In the genomic region with DNA sequence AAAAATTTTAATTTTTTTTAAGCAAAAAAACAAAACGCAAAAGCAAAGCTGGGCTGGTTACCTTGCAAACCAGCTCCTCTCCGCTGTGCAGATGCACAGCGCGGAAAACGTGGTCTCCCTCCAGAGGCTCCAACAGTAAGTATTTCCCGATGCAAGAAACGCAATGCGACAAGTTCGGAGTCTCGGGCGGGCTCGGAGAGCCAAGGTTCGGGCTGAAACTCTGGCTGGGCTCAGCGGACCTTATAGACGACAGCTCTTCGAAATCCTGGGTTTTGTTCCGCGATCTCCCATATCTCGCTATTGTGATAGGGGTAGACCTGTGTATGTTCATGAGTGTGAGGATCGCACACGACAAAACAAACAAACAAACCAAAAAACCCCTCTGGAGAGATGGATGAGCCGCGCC, we compare ENCODE assay signal across 9 mouse cellular contexts. TPM values are rescaled to one million over a fixed set of nuclear protein-coding genes. Genes with fewer than 3 reads are reported as not detected.
DNase-seq lines count a peak whose midpoint lies in the region; ATAC-seq and TF ChIP-seq lines count a peak whose summit lies in the region.
"Had no signal": no experiment of that assay in that cellular context is flagged by ENCODE, and none has a peak within 500 bp of the region (broad histone marks: within the 10 kb centered on the region; RNA-seq: fewer than 3 reads in every experiment).

No protein-coding gene starts in this region.

- peak; percentile 55 to 71 for DNase-seq in heart, adult 2 months
- DNase-seq in heart, adult 8-10 months (ENCODE audit: low spot score), result no peak
- peak; percentile 64 for DNase-seq in MN1 (ENCODE audit: low spot score)
- DNase-seq in forebrain, embryonic 10.5 days (ENCODE audit: extremely low spot score, low spot score), result peak; percentile 62
- DNase-seq in limb, embryonic 11.5 days (ENCODE audit: low spot score), result peak; percentile 78
- DNase-seq in thymus, postnatal 36 days, result peak; percentile 60 to 63

- H3K4me3 ChIP-seq in heart, adult 2 months, result peak overlapping the region; percentile 84
- peak overlapping the region; percentile 80 for H3K4me3 ChIP-seq in forebrain, embryonic 10.5 days
- H3K4me3 ChIP-seq in hindbrain, embryonic 12.5 days, result peak overlapping the region; percentile 56
- H3K4me3 ChIP-seq in limb, embryonic 11.5 days (ENCODE audit: low read depth, low read length), result peak overlapping the region; percentile 72
- peak overlapping the region; percentile 96 for H3K4me3 ChIP-seq in midbrain, embryonic 13.5 days (replicated peaks)

- peak overlapping the region; percentile 68 for H3K4me2 ChIP-seq in hindbrain, embryonic 12.5 days (replicated peaks)
- H3K4me2 ChIP-seq in limb, embryonic 11.5 days (ENCODE audit: low read depth, severe bottlenecking), result peak overlapping the region; percentile 87
- H3K4me2 ChIP-seq in midbrain, embryonic 13.5 days (replicated peaks), result peak overlapping the region; percentile 65

- intact Hi-C loops in heart, adult 2 months (cut with DNase I), result loop anchor here (1.0 to 2.0 kb wide), 4 partner anchors 14 to 718 kb away; no protein-coding TSS in a partner anchor

- no peak for ATAC-seq in hindbrain, embryonic 12.5 days (ENCODE audit: low FRiP score)
- no peak for ATAC-seq in limb, embryonic 11.5 days (ENCODE audit: insufficient number of reproducible peaks, low FRiP score, low TSS enrichment, low read depth)
- ATAC-seq in midbrain, embryonic 13.5 days, result no peak

- WGBS in heart, adult 2 months, result under 1% methylated on average over 23 of the region's 23 CpGs
- under 1% methylated on average over 23 of the region's 23 CpGs for WGBS in forebrain, embryonic 10.5 days
- WGBS in hindbrain, embryonic 12.5 days, result under 1% methylated on average over 23 of the region's 23 CpGs
- under 1% methylated on average over 23 of the region's 23 CpGs for WGBS in limb, embryonic 11.5 days
- under 1% methylated on average over 23 of the region's 23 CpGs for WGBS in midbrain, embryonic 13.5 days

- H3K9me3 ChIP-seq in forebrain, embryonic 10.5 days, result no peaks in the 10 kb centered on the region
- H3K9me3 ChIP-seq in hindbrain, embryonic 12.5 days (replicated peaks), result no peaks in the 10 kb centered on the region
- H3K9me3 ChIP-seq in limb, embryonic 11.5 days (ENCODE audit: control insufficient read depth, low read length), result no peaks in the 10 kb centered on the region
- no peaks in the 10 kb centered on the region for H3K9me3 ChIP-seq in midbrain, embryonic 13.5 days

- TF ChIP-seq EP300 in heart, adult 2 months (IDR thresholded peaks at IDR 0.05; ENCODE audit: insufficient read depth, low read depth, low read length), result peak; percentile 36; the same call in 1 of the 2 replicates

- peaks cover 3% of the 10 kb centered on the region; the same call in 1 of the 2 replicates for H3K79me2 ChIP-seq in heart, adult 2 months (replicated peaks; ENCODE audit: control insufficient read depth, insufficient read depth, low read length)

- H3K27ac ChIP-seq in heart, adult 2 months, result peak overlapping the region; percentile 96
- peak overlapping the region; percentile 94 for H3K27ac ChIP-seq in forebrain, embryonic 10.5 days
- peak overlapping the region; percentile 97 for H3K27ac ChIP-seq in hindbrain, embryonic 12.5 days
- H3K27ac ChIP-seq in limb, embryonic 11.5 days (replicated peaks; ENCODE audit: low read depth, low read length), result peak overlapping the region; percentile 65
- H3K27ac ChIP-seq in midbrain, embryonic 13.5 days, result peak overlapping the region; percentile 95
- H3K27ac ChIP-seq: macrophage had no signal

- peak overlapping the region; percentile 96 for H3K9ac ChIP-seq in heart, adult 2 months (ENCODE audit: low read depth, low read length)
- peak overlapping the region; percentile 94 for H3K9ac ChIP-seq in hindbrain, embryonic 12.5 days
- peak overlapping the region; percentile 94 for H3K9ac ChIP-seq in limb, embryonic 11.5 days (ENCODE audit: low read length)
- H3K9ac ChIP-seq in midbrain, embryonic 13.5 days (replicated peaks), result peak overlapping the region; percentile 98

- TF ChIP-seq CTCF in heart, adult 2 months (IDR thresholded peaks at IDR 0.05), result peak; percentile 15; the same call in 1 of the 2 replicates

- H3K4me1 ChIP-seq in heart, adult 2 months (ENCODE audit: control insufficient read depth, insufficient read depth, low read length), result peaks cover 10% of the 10 kb centered on the region
- H3K4me1 ChIP-seq in forebrain, embryonic 10.5 days, result peaks cover 47% of the 10 kb centered on the region
- H3K4me1 ChIP-seq in hindbrain, embryonic 12.5 days, result peaks cover 33% of the 10 kb centered on the region
- H3K4me1 ChIP-seq in limb, embryonic 11.5 days (ENCODE audit: control insufficient read depth, insufficient read depth, low read length), result peaks cover 21% of the 10 kb centered on the region
- H3K4me1 ChIP-seq in midbrain, embryonic 13.5 days (replicated peaks), result peaks cover 34% of the 10 kb centered on the region

- H3K36me3 ChIP-seq in heart, adult 2 months (ENCODE audit: control insufficient read depth, insufficient read depth, low read length), result peaks cover 11% of the 10 kb centered on the region
- H3K36me3 ChIP-seq in forebrain, embryonic 10.5 days (replicated peaks), result peaks cover under 1% of the 10 kb centered on the region; the same call in 1 of the 2 replicates
- no peaks in the 10 kb centered on the region for H3K36me3 ChIP-seq in hindbrain, embryonic 12.5 days
- H3K36me3 ChIP-seq in limb, embryonic 11.5 days (ENCODE audit: control insufficient read depth, insufficient read depth, low read length), result no peaks in the 10 kb centered on the region
- no peaks in the 10 kb centered on the region for H3K36me3 ChIP-seq in midbrain, embryonic 13.5 days

- H3K27me3 ChIP-seq in heart, adult 2 months (ENCODE audit: control insufficient read depth, insufficient read depth, low read length), result no peaks in the 10 kb centered on the region
- H3K27me3 ChIP-seq in forebrain, embryonic 10.5 days (ENCODE audit: poor library complexity, severe bottlenecking), result no peaks in the 10 kb centered on the region
- no peaks in the 10 kb centered on the region for H3K27me3 ChIP-seq in hindbrain, embryonic 12.5 days
- no peaks in the 10 kb centered on the region for H3K27me3 ChIP-seq in limb, embryonic 11.5 days (ENCODE audit: control insufficient read depth, insufficient read depth, low read length)
- no peaks in the 10 kb centered on the region for H3K27me3 ChIP-seq in midbrain, embryonic 13.5 days

- TF ChIP-seq POLR2A in heart, adult 2 months (IDR thresholded peaks at IDR 0.05; ENCODE audit: insufficient read depth, low read depth, low read length), result no peak

RNA-seq across cellular contexts. Expression of a gene that starts 1.5 kb away (rescaled TPM):
- 10 to 100 TPM; 20.4 to 32.7 TPM for total RNA-seq in heart, adult 2 months (2021)
- 15.4 and 22.7 TPM in 2 replicates for polyA plus RNA-seq in heart, adult 2 months (2012; rRNA removed)
- 10 to 100 TPM; 21.9 to 36.3 (median 30.1) TPM for total RNA-seq in heart, adult 8-10 months (2022)
- polyA plus RNA-seq in forebrain, embryonic 10.5 days (2016; fragmentation: Nextera tagmentation; extraction: Ambion mirVana), result 29.4 and 33.6 TPM in 2 replicates
- polyA plus RNA-seq in hindbrain, embryonic 12.5 days (2016; fragmentation: Nextera tagmentation; extraction: Ambion mirVana), result 107 and 117 TPM in 2 replicates
- polyA plus RNA-seq in limb, embryonic 11.5 days (2014; fragmentation: Nextera tagmentation; extraction: Ambion mirVana), result 56.1 and 56.2 TPM in 2 replicates
- 120 and 121 TPM in 2 replicates for polyA plus RNA-seq in midbrain, embryonic 13.5 days (2015; fragmentation: Nextera tagmentation; extraction: Ambion mirVana)
